Mouse (Mus musculus) midbrain, embryonic 13.5 days (tissue): ENCODE results near the gene Churc1. TPM values are rescaled to one million over a fixed set of nuclear protein-coding genes. Genes with fewer than 3 reads are reported as not detected.

Experiments
- ATAC-seq: fragments of 200-750 bp; cut with Nextera tagmentation; 2 replicates; pipeline ENCODE4 v1.8.0; 2017; ENCODE audit warnings: mild to moderate bottlenecking, moderate TSS enrichment, moderate library complexity
- H3K27ac ChIP-seq: fragments of 300-500 bp; sonication (generic); 2 replicates; pipeline ENCODE4 v1.5.1; 2015; ENCODE audit warnings: inconsistent platforms, mild to moderate bottlenecking, moderate library complexity
- H3K27me3 ChIP-seq: fragments of 300-500 bp; sonication (generic); 2 replicates; pipeline ENCODE4 v1.6.1; 2015; ENCODE audit warnings: mild to moderate bottlenecking, inconsistent platforms
- H3K36me3 ChIP-seq: fragments of 300-500 bp; sonication (generic); 2 replicates; pipeline ENCODE4 v1.6.1; 2015; ENCODE audit warnings: mild to moderate bottlenecking, inconsistent platforms
- H3K4me1 ChIP-seq: fragments of 300-500 bp; sonication (generic); replicated peaks from 2 replicates; pipeline ENCODE4 v1.6.1; 2015; ENCODE audit warnings: inconsistent platforms
- H3K4me2 ChIP-seq: fragments of 300-500 bp; sonication (generic); replicated peaks from 2 replicates; pipeline ENCODE4 v1.6.1; 2015; ENCODE audit warnings: moderate library complexity, mild to moderate bottlenecking, inconsistent platforms
- H3K4me3 ChIP-seq: fragments of 300-500 bp; sonication (generic); replicated peaks from 2 replicates; pipeline ENCODE4 v1.5.1; 2015; ENCODE audit warnings: mild to moderate bottlenecking, inconsistent platforms
- H3K9ac ChIP-seq: fragments of 300-500 bp; sonication (generic); replicated peaks from 2 replicates; pipeline ENCODE4 v1.6.1; 2015; ENCODE audit warnings: mild to moderate bottlenecking, inconsistent platforms
- H3K9me3 ChIP-seq: fragments of 300-500 bp; sonication (generic); 2 replicates; pipeline ENCODE4 v1.6.1; 2016; ENCODE audit warnings: mild to moderate bottlenecking, inconsistent platforms
- WGBS: fragments of 180-500 bp; shearing (Covaris S2); methylation state at CpG from one replicate; pipeline ENCODE4 v1.1.7; 2015; 5-methylcytosine and 5-hydroxymethylcytosine counted together
- polyA plus RNA-seq: library from polyadenylated mRNA; unstranded; fragments of >200 nt; fragmentation: Nextera tagmentation; extraction: Ambion mirVana; gene quantifications from 2 replicates; pipeline ENCODE4 v1.2.1, GENCODE M21; 2015

Churc1 gene
- polyA plus RNA-seq, 1 experiment from 2014 or later, result 125 TPM

DNA sequence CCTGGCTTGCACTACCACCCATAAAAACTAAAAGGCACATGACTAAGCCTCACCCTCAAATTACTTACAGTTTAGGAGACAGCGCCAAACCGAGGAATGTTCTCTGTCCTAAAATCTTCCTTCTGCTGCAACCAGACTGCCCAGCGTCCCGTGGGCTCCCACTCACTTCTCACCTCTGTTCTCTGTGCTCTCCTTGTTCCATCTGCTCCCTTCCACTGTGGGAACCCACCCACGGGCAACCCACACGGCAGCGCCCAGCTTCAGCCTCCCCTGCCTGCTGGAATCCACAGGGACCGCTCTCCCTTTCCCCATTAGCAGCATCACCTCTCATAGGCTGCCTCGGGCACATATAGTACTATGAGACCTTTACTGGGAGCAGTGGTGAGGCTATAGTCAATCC is 53.6 kb downstream of the Churc1 start:
- no peaks in the 10 kb centered on the region for H3K9me3 ChIP-seq
- no peak overlapping the region for H3K4me3 ChIP-seq
- H3K9ac ChIP-seq, result no peak overlapping the region
- no peaks in the 10 kb centered on the region for H3K36me3 ChIP-seq
- 88% methylated on average over 9 of the region's 9 CpGs for WGBS
- ATAC-seq, result no peak
- H3K4me2 ChIP-seq, result no peak overlapping the region
- H3K4me1 ChIP-seq, result peaks cover 34% of the 10 kb centered on the region
- no peak overlapping the region for H3K27ac ChIP-seq
- peaks cover 38% of the 10 kb centered on the region for H3K27me3 ChIP-seq

DNA sequence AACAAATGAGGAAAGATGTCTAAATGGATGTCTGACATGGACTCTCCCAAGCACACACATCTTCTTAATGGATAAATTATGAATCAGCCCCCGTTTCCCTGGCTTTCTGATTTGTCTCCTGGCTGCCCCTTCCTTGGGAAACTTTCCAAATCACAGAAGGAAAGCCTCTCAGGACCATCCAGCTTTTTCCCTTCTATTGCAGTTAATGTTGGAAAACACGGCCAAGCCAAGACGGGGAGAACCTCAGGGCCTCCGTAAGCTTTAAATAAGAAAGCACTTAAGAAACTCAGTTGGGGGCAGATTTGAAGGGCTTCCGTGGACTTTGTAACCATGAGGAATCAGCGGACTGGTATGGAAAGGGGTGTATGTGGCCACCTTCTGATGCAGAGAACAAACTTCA is 54.5 kb downstream of the Churc1 start:
- Histone ChIP-seq H3K4me2 (no peak overlapping the region; the same call in 1 of the 2 replicates), H3K36me3 (no peaks in the 10 kb centered on the region), H3K4me1 (peaks cover 34% of the 10 kb centered on the region), H3K9ac (no peak overlapping the region), H3K4me3 (no peak overlapping the region), H3K27ac (no peak overlapping the region), H3K9me3 (no peaks in the 10 kb centered on the region), H3K27me3 (peaks cover 46% of the 10 kb centered on the region)
- no peak for ATAC-seq
- 62% methylated on average over 6 of the region's 6 CpGs for WGBS

DNA sequence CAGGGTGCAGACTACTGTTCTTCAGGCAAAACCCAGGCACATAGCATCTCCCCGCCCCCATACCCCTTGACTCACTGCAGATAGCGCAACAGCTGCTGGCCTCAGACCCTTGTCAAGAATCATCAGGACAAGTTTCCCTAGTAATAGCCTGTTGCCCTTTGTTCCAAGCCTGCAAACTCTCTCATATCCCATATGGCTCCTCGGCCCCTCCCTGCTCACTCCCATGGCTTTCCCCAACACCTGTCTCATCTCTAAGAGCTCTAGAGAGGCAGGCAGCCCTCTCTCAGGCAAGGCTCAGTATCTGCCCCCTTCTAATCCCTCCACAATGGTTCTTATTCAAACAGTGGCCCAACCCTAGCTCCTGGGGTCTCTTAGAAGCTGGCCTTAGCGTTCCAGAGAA is 55.3 kb downstream of the Churc1 start:
- H3K9ac ChIP-seq, result 0 out of 2 replicates have a peak overlapping the region, but pooled peaks have one; percentile 29
- no peak for ATAC-seq
- H3K27me3 ChIP-seq, result peaks cover 48% of the 10 kb centered on the region
- no peaks in the 10 kb centered on the region for H3K9me3 ChIP-seq
- H3K4me2 ChIP-seq, result peak overlapping the region; percentile 68
- WGBS, result 39% methylated on average over 4 of the region's 4 CpGs
- H3K4me1 ChIP-seq, result peaks cover 34% of the 10 kb centered on the region
- H3K36me3 ChIP-seq, result no peaks in the 10 kb centered on the region
- H3K27ac ChIP-seq, result no peak overlapping the region
- H3K4me3 ChIP-seq, result peak overlapping the region; percentile 71; the same call in 1 of the 2 replicates

DNA sequence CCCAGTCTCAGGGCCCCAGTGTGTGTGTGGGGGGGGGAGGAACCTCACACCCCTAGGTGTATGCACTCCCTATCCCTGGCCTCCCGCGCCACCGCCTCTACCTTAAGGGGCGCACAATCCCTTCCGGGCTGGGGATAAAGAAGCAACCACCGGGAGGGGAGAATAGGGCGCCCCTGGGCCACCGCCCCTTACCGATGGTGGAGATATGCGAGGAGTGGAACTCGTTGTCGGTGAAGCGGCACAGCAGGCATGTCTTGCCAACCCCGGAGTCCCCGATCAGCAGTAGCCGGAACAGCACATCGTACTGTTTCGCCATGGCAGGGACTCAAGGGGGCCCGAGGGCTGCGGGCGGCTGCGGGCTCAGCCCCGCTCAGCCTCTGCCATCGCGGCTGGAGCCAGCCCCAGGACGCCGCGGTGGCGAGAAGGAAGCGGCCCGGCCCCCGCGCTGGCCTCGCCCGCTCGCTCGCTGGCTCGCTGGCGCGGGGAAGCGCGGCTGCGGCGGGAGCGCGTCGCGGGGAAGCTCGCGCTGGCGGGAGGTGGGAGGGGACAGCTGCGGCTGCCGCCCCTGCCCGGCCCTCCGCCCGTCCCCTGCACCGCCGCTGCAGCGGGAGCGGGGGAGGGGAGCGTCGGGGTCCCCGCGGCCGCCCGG is 56.8 kb downstream of the Churc1 start:
- Histone ChIP-seq H3K36me3 (no peaks in the 10 kb centered on the region), H3K9me3 (no peaks in the 10 kb centered on the region), H3K27ac (peak overlapping the region; percentile 72), H3K27me3 (peaks cover 48% of the 10 kb centered on the region), H3K4me1 (peaks cover 33% of the 10 kb centered on the region), H3K4me2 (peak overlapping the region; percentile 68), H3K4me3 (peak overlapping the region; percentile 71), H3K9ac (peak overlapping the region; percentile 86)
- peak; percentile 83 for ATAC-seq
- WGBS, result under 1% methylated on average over 47 of the region's 66 CpGs

DNA sequence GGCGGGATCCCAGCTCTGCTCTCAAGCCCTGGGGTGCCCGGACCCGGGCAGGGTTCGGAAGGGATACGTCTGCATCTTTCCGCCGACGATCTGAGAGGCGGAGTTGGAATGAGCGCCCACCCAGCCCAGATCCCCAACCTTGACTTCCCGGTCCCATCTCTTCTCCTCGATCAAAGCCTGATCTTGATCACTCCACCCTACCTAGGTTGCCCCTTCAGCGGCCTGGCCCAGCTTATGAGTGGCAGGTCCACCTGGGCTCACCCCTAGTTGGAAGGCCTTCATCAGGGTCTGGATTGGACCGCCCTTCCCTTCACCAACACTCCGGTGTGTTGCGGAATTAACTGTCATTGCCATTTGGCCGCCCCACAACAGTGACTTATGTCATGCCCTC is 57.3 kb downstream of the Churc1 start, which contains the start of gene Rab15:
Gene Rab15, minus strand, starts transcription at position 258 of the 391 bp plus-strand sequence.
- Histone ChIP-seq H3K9ac (peak within 1 kb of the TSS; percentile 86), H3K36me3 (no peaks in the 10 kb centered on the region), H3K4me1 (peaks cover 28% of the 10 kb centered on the region), H3K4me2 (peak within 1 kb of the TSS; percentile 68), H3K27me3 (peaks cover 48% of the 10 kb centered on the region), H3K4me3 (peak within 1 kb of the TSS; percentile 71), H3K9me3 (no peaks in the 10 kb centered on the region), H3K27ac (peak within 1 kb of the TSS; percentile 72)
- 3% methylated on average over 17 of the region's 17 CpGs for WGBS
- peak; percentile 59 for ATAC-seq

DNA sequence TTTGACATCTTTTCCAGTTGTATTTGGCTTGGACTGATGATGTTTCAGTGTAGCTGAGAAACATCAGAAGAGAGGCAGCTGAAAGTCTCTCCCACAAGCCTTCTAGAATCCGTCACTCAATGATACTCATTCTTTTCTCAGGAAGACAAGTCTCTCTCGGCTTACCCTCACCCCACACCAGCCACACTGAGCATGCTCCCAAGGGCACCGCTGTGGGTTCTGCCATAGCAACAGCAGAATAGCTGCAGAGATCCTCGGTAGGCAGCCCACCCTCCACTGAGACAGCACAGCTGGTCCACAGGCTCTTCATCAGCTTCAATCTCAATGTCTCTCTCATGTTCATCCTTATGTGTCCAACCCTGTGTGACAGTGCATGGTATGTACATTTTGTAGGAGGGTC is 59.9 kb downstream of the Churc1 start:
- Histone ChIP-seq H3K36me3 (no peaks in the 10 kb centered on the region), H3K4me2 (no peak overlapping the region), H3K27me3 (peaks cover 36% of the 10 kb centered on the region), H3K4me1 (peaks cover 20% of the 10 kb centered on the region), H3K4me3 (no peak overlapping the region), H3K9ac (no peak overlapping the region), H3K27ac (no peak overlapping the region), H3K9me3 (no peaks in the 10 kb centered on the region)
- ATAC-seq, result no peak
- WGBS, result 61% methylated on average over 4 of the region's 4 CpGs

DNA sequence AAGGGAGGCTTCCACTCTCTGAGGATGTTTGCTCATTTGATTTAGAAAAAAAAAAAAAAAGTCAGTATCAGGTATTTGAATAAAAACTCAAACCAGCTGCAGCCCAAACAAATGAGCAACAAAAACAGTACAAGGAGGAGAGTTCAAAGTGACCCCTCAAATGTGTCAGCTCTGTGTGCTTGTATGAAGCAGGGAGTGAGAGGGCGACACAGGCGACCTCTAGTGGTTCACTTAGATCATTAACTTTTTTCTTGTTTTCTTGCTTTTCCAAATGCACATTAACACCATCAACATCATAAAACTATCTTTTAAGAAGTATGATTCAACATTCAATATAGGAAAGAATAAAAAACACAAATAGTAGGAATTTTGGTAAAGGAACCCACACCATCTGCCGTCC is 67.4 kb downstream of the Churc1 start:
- H3K4me3 ChIP-seq, result no peak overlapping the region
- 3% methylated on average over 3 of the region's 3 CpGs for WGBS
- H3K36me3 ChIP-seq, result no peaks in the 10 kb centered on the region
- ATAC-seq, result no peak
- H3K4me1 ChIP-seq, result peaks cover 3% of the 10 kb centered on the region; the same call in 1 of the 2 replicates
- H3K9me3 ChIP-seq, result no peaks in the 10 kb centered on the region
- peaks cover 10% of the 10 kb centered on the region; the same call in 1 of the 2 replicates for H3K27me3 ChIP-seq
- H3K27ac ChIP-seq, result no peak overlapping the region
- H3K9ac ChIP-seq, result no peak overlapping the region
- H3K4me2 ChIP-seq, result no peak overlapping the region

Other genes starting within 250 kb of the Churc1 start
- 0.78 and 1.4 TPM in 2 replicates for gene Plekhg3, start 234.6 kb upstream of the Churc1 start, polyA plus RNA-seq
- 1.1 TPM in 2 replicates for gene Sptb, start 55.0 kb upstream of the Churc1 start, polyA plus RNA-seq
- 33.4 and 36.8 TPM in 2 replicates for gene Fntb, start 51 bp downstream of the Churc1 start, polyA plus RNA-seq
- not detected in 2 replicates for gene Gpx2, start 30.0 kb downstream of the Churc1 start, polyA plus RNA-seq
- 21.1 and 22.9 TPM in 2 replicates for gene Rab15, start 57.4 kb downstream of the Churc1 start, polyA plus RNA-seq
- 14.1 and 18.5 TPM in 2 replicates for gene Max, start 196.7 kb downstream of the Churc1 start, polyA plus RNA-seq